Mouse (Mus musculus) intestine, embryonic 14.5 days (tissue): ENCODE data around the gene Traf3ip2. TPM values are rescaled to one million over a fixed set of nuclear protein-coding genes. Genes with fewer than 3 reads are reported as not detected.

Experiments
- polyA plus RNA-seq: library from polyadenylated mRNA; unstranded; fragments of >200 nt; fragmentation: Nextera tagmentation; extraction: Ambion mirVana; gene quantifications from 2 replicates; pipeline ENCODE4 v1.2.1, GENCODE M21; 2014

Gene Traf3ip2
- polyA plus RNA-seq, 1 experiment from 2014 or later = 28.5 TPM

Other genes starting within 250 kb of the Traf3ip2 start
- 35.7 and 36.0 TPM in 2 replicates for gene Fyn, start 244.1 kb upstream of the Traf3ip2 start, polyA plus RNA-seq
- gene Rev3l, start 119.2 kb downstream of the Traf3ip2 start, polyA plus RNA-seq = 23.0 and 23.3 TPM in 2 replicates